Mouse (Mus musculus): ENCODE results near the gene Agtrap. TPM values are rescaled to one million over a fixed set of nuclear protein-coding genes. Genes with fewer than 3 reads are reported as not detected.

The Agtrap gene
- polyA plus RNA-seq (2015; fragmentation: Nextera tagmentation; extraction: Ambion mirVana) = 14.8 and 15.9 TPM in 2 replicates

GRCm38 (mm10) chr4:148087907-148088527 lies at the start of gene Agtrap:
Gene Agtrap (minus strand): TSS chr4:148088031.
- Histone ChIP-seq H3K27ac (peak within 1 kb of the TSS; percentile 64), H3K9ac (peak within 1 kb of the TSS; percentile 76), H3K27me3 (no peaks in the 10 kb centered on the region), H3K9me3 (no peaks in the 10 kb centered on the region), H3K4me2 (peak within 1 kb of the TSS; percentile 77), H3K36me3 (no peaks in the 10 kb centered on the region), H3K4me3 (peak within 1 kb of the TSS; percentile 83), H3K4me1 (peaks cover 45% of the 10 kb centered on the region)
- 4% methylated on average over 34 of the region's 34 CpGs for WGBS
- ATAC-seq (ENCODE audit: insufficient number of reproducible peaks, low FRiP score, low TSS enrichment, low read depth) = peak; percentile 83

GRCm38 (mm10) chr4:148137503-148137902 lies 49.7 kb upstream of the Agtrap start:
- Histone ChIP-seq H3K4me1 (peaks cover 12% of the 10 kb centered on the region; the same call in 1 of the 2 replicates), H3K36me3 (no peaks in the 10 kb centered on the region), H3K9me3 (no peaks in the 10 kb centered on the region), H3K27me3 (peaks cover 7% of the 10 kb centered on the region; the same call in 1 of the 2 replicates), H3K27ac (no peak overlapping the region), H3K4me3 (no peak overlapping the region), H3K4me2 (no peak overlapping the region), H3K9ac (no peak overlapping the region)
- ATAC-seq (ENCODE audit: insufficient number of reproducible peaks, low FRiP score, low TSS enrichment, low read depth) = no peak
- WGBS = 76% methylated on average over 8 of the region's 8 CpGs

GRCm38 (mm10) chr4:148134988-148135387 lies 47.2 kb upstream of the Agtrap start:
- H3K9me3 ChIP-seq = no peaks in the 10 kb centered on the region
- ATAC-seq (ENCODE audit: insufficient number of reproducible peaks, low FRiP score, low TSS enrichment, low read depth) = no peak
- no peak overlapping the region for H3K9ac ChIP-seq
- H3K27ac ChIP-seq = no peak overlapping the region
- H3K27me3 ChIP-seq = peaks cover 28% of the 10 kb centered on the region
- 83% methylated on average over 8 of the region's 8 CpGs for WGBS
- H3K4me3 ChIP-seq = no peak overlapping the region
- no peak overlapping the region for H3K4me2 ChIP-seq
- H3K36me3 ChIP-seq = no peaks in the 10 kb centered on the region
- H3K4me1 ChIP-seq = peaks cover 24% of the 10 kb centered on the region

DNA sequence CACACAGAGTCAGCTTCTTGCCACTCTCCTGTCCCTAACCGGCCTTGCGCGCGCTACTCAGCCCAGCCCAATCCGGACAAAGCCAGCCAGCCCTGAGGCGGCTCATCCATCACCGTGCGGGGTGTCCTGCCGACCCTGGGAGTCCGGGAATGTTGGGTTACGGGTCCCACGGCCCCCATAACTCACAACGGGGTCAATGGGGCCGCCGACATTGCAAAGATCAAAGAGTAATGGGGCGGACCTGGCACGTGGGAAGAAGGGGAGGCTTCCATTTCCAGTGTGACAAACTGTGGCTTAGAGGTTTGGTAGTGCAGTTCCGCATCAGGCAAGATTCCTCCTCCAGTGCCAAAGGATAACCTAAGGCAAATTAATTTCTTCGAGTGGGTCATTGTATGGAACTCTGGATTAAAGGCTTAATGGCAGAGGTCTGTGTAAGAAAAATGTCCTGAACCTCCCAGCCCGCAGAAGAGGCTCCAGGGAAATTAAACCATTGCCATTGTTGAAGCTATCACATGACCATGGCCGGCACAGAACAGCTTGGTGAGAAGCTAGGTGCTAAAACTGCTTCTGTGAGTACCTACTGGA lies 43.8 kb upstream of the Agtrap start:
- H3K9ac ChIP-seq = peak overlapping the region; percentile 35; the same call in 1 of the 2 replicates
- peaks cover 40% of the 10 kb centered on the region for H3K27me3 ChIP-seq
- H3K27ac ChIP-seq = no peak overlapping the region
- H3K36me3 ChIP-seq = no peaks in the 10 kb centered on the region
- no peak for ATAC-seq (ENCODE audit: insufficient number of reproducible peaks, low FRiP score, low TSS enrichment, low read depth)
- H3K4me2 ChIP-seq = peak overlapping the region; percentile 96
- peak overlapping the region; percentile 69 for H3K4me3 ChIP-seq
- H3K9me3 ChIP-seq = no peaks in the 10 kb centered on the region
- 2% methylated on average over 21 of the region's 21 CpGs for WGBS
- H3K4me1 ChIP-seq = peaks cover 18% of the 10 kb centered on the region

DNA sequence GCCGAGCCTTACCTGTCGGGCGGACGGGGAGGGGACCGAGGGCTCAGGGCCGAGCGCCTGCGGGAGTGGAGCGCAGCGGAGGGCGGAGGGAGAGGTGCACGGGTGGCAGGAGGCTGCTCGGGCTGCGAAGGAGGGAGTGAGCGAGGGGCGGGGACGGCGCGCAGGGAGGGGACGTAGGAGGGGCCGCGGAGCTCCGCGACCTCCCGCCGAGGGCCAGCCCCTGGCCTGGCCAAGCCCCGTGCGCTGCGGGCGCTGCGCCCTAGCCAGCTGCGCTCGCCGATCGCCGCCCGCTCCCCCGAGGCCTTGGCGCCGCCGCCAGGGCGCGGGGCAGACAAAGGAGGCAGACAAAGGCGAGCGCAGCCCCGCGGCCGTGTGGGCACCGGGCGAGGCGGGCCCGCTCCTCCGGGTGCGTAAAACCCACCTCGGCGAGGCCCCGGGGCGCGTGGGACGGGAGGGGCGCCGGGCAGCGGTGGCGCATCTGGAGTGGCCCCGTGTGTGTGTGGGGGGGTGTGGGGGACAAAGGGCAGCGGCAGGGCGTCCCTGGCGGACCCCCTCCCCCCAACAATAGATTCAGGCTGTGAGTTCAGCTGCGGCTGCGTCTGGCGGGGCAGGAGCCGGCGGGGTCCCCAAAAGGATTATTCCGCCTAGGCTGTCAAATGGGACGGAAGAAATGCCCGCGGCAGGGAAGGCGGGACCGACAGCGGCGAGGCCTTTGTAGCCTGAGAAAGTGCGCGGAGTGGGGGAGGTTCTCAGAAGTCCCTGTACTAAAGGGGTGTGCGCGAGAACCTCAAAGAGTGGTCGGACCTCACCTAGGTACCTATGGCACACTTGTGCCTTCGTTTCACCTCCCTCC lies 43.0 kb upstream of the Agtrap start, which contains the start of gene Draxin:
Gene Draxin, minus strand, starts transcription at position 138 of the 853 bp plus-strand sequence.
- ATAC-seq (ENCODE audit: insufficient number of reproducible peaks, low FRiP score, low TSS enrichment, low read depth) = peak; percentile 81
- H3K4me2 ChIP-seq = peak within 1 kb of the TSS; percentile 96
- no peaks in the 10 kb centered on the region for H3K9me3 ChIP-seq
- peaks cover 40% of the 10 kb centered on the region for H3K27me3 ChIP-seq
- H3K27ac ChIP-seq = peak within 1 kb of the TSS; percentile 43; the same call in 1 of the 2 replicates
- H3K36me3 ChIP-seq = no peaks in the 10 kb centered on the region
- under 1% methylated on average over 69 of the region's 87 CpGs for WGBS
- H3K4me3 ChIP-seq = peak within 1 kb of the TSS; percentile 69
- H3K4me1 ChIP-seq = peaks cover 18% of the 10 kb centered on the region
- peak within 1 kb of the TSS; percentile 39 for H3K9ac ChIP-seq

DNA sequence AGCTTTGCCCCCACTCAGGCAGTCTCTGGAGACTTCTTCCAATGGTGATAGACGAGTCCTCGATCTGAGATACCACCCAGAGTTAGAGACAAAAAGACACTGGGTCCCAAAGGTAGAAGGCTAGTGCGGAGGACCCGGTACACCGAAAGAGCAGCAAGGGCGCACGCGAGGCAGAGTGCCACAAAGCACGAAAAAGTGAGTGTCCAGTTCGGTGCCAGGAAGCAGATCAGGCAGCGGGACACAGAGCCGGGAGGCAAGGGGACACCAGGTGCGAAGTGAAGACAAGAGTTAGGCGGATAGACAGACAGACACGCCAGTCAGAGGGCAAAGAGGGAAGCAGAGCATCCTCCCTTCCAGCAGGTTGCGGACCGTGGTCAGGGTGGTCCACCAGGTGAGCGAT lies 42.3 kb upstream of the Agtrap start, which contains the start of gene Mad2l2:
Gene Mad2l2, plus strand, starts transcription at position 252 of the 400 bp plus-strand sequence.
- Histone ChIP-seq H3K4me2 (peak within 1 kb of the TSS; percentile 96), H3K27me3 (peaks cover 40% of the 10 kb centered on the region), H3K4me3 (peak within 1 kb of the TSS; percentile 69), H3K9me3 (no peaks in the 10 kb centered on the region), H3K36me3 (no peaks in the 10 kb centered on the region), H3K4me1 (peaks cover 18% of the 10 kb centered on the region), H3K27ac (peak within 1 kb of the TSS; percentile 43; the same call in 1 of the 2 replicates), H3K9ac (peak within 1 kb of the TSS; percentile 39)
- WGBS = 2% methylated on average over 18 of the region's 18 CpGs
- ATAC-seq (ENCODE audit: insufficient number of reproducible peaks, low FRiP score, low TSS enrichment, low read depth) = no peak

- no peak overlapping the region for H3K4me3 ChIP-seq
- no peak for ATAC-seq (ENCODE audit: insufficient number of reproducible peaks, low FRiP score, low TSS enrichment, low read depth)
- peaks cover 40% of the 10 kb centered on the region for H3K27me3 ChIP-seq
- H3K4me1 ChIP-seq = peaks cover 18% of the 10 kb centered on the region
- H3K27ac ChIP-seq = no peak overlapping the region
- H3K36me3 ChIP-seq = no peaks in the 10 kb centered on the region
- no peak overlapping the region for H3K4me2 ChIP-seq
- no peak overlapping the region for H3K9ac ChIP-seq
- WGBS = 59% methylated on average over 2 of the region's 2 CpGs
- H3K9me3 ChIP-seq = no peaks in the 10 kb centered on the region
Observed at GRCm38 (mm10) chr4:148128672-148129071, 40.8 kb upstream of the Agtrap start.

- Histone ChIP-seq H3K27ac (no peak overlapping the region), H3K36me3 (no peaks in the 10 kb centered on the region), H3K9me3 (no peaks in the 10 kb centered on the region), H3K27me3 (peaks cover 40% of the 10 kb centered on the region), H3K4me1 (peaks cover 18% of the 10 kb centered on the region), H3K4me3 (no peak overlapping the region), H3K9ac (no peak overlapping the region), H3K4me2 (no peak overlapping the region)
- WGBS = 63% methylated on average over 1 of the region's 1 CpGs
- no peak for ATAC-seq (ENCODE audit: insufficient number of reproducible peaks, low FRiP score, low TSS enrichment, low read depth)
Observed at GRCm38 (mm10) chr4:148128241-148128640, 40.4 kb upstream of the Agtrap start.

- WGBS = 35% methylated on average over 3 of the region's 3 CpGs
- H3K9ac ChIP-seq = no peak overlapping the region
- H3K4me3 ChIP-seq = no peak overlapping the region
- H3K4me1 ChIP-seq = 0 out of 2 replicates have a peak, but pooled peaks cover 3% of the 10 kb centered on the region
- H3K27ac ChIP-seq = no peak overlapping the region
- H3K4me2 ChIP-seq = no peak overlapping the region
- no peak for ATAC-seq (ENCODE audit: insufficient number of reproducible peaks, low FRiP score, low TSS enrichment, low read depth)
- H3K36me3 ChIP-seq = no peaks in the 10 kb centered on the region
- no peaks in the 10 kb centered on the region for H3K9me3 ChIP-seq
- H3K27me3 ChIP-seq = no peaks in the 10 kb centered on the region
Observed at GRCm38 (mm10) chr4:148122694-148123066, 34.8 kb upstream of the Agtrap start.

DNA sequence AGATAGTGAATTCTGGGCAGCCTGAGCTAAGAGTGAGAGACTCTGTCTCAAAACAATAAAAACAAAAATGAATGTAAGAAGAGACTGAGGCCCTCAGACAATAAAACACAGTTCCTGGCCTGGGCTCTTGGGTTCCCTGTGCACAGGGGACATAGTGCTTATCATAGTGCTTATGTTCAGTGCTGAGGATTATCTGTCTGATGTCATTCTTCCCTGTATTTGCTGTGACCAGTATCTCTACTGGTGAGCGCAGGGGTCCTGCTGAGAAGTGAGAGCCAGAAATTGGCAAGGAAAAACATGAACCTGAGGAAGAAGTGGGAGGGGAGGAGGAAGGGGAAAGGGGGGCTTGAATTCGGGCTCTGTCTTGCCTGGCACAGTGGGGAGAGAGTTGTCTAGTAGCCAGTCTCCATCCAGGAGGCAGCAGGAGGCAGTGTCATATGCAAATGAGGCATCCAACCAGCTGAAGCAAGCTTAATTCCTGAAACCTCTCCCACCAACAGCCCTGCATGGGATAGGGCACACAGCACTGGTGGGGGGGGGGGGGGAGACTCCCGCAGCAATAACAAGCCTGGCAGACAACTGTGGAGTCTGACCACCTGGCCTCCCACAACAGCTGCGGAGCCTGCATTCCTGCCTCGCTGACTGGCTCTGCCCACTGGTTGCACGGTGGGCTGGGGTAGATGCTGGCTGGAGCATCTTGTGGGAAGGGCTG lies 34.3 kb upstream of the Agtrap start:
- WGBS = 12% methylated on average over 6 of the region's 6 CpGs
- Histone ChIP-seq H3K27me3 (no peaks in the 10 kb centered on the region), H3K27ac (no peak overlapping the region), H3K9ac (no peak overlapping the region), H3K9me3 (no peaks in the 10 kb centered on the region), H3K36me3 (no peaks in the 10 kb centered on the region), H3K4me1 (0 out of 2 replicates have a peak, but pooled peaks cover 3% of the 10 kb centered on the region), H3K4me2 (no peak overlapping the region), H3K4me3 (no peak overlapping the region)
- ATAC-seq (ENCODE audit: insufficient number of reproducible peaks, low FRiP score, low TSS enrichment, low read depth) = peak; percentile 80

- 78% methylated on average over 4 of the region's 4 CpGs for WGBS
- no peak overlapping the region for H3K27ac ChIP-seq
- H3K27me3 ChIP-seq = no peaks in the 10 kb centered on the region
- no peak overlapping the region for H3K4me3 ChIP-seq
- no peak overlapping the region for H3K9ac ChIP-seq
- H3K9me3 ChIP-seq = no peaks in the 10 kb centered on the region
- H3K4me1 ChIP-seq = 0 out of 2 replicates have a peak, but pooled peaks cover 3% of the 10 kb centered on the region
- H3K36me3 ChIP-seq = no peaks in the 10 kb centered on the region
- ATAC-seq (ENCODE audit: insufficient number of reproducible peaks, low FRiP score, low TSS enrichment, low read depth) = no peak
- H3K4me2 ChIP-seq = no peak overlapping the region
Observed at GRCm38 (mm10) chr4:148121362-148121761, 33.5 kb upstream of the Agtrap start.

Measured in limb, embryonic 15.5 days (tissue).